Mouse (Mus musculus) cortical plate, adult 2 months (tissue): ENCODE data around the gene March6.

Experiments used
- CTCF ChIP-seq: fragments of 200-500 bp; IDR thresholded peaks from 2 replicates; pipeline ENCODE4 v1.5.1; 2011; ENCODE audit warnings: mild to moderate bottlenecking, control low read depth, low read length; ENCODE audit not compliant: insufficient read depth; ENCODE audit errors: extremely low read depth
- POLR2A ChIP-seq: fragments of 200-500 bp; IDR thresholded peaks from 2 replicates; pipeline ENCODE4 v1.6.1; 2011; ENCODE audit warnings: mild to moderate bottlenecking, low read length, control low read depth; ENCODE audit not compliant: insufficient read depth; ENCODE audit errors: extremely low read depth

- TF ChIP-seq POLR2A, result no peak
- no peak for TF ChIP-seq CTCF
Measured at GRCm38 (mm10) chr15:31468806-31469205, 62.0 kb downstream of the March6 start.
